Mouse (Mus musculus) adrenal gland, postnatal 36 days (tissue): ENCODE results near the gene Resf1. TPM values are rescaled to one million over a fixed set of nuclear protein-coding genes. Genes with fewer than 3 reads are reported as not detected.
"Not testable (repeated sequence)": the region's sequence is repeated elsewhere in the genome, so short reads cannot be mapped to it uniquely, and the experiment has no call there.

Experiments
- DNase-seq, 2 experiments: peaks; one replicate each; pipeline ENCODE4 v3.0.0; 2021; ENCODE audit warnings: mixed read lengths in 1 of 2
- long read RNA-seq, 2 experiments: library from polyadenylated mRNA; stranded (forward); transcript quantifications; one replicate each; pipeline ENCODE4 v2.0.0; 2021; ENCODE audit warnings: borderline sequencing depth in 2 of 2
- total RNA-seq, 2 experiments: library from RNA; stranded (reverse); gene quantifications; 2 replicates each; pipeline ENCODE4 v1.2.3; 2021

Resf1 gene
- 10 to 100 TPM; 33.2 to 34.1 TPM for total RNA-seq
- long read RNA-seq, experiment 1, full-length matches to known transcripts, result 3 of 5 reads
- long read RNA-seq, experiment 1, partial matches to known transcripts, result 1 of 5 reads
- long read RNA-seq, experiment 1, other reads (novel, unspliced or antisense), result 1 of 5 reads
- long read RNA-seq, experiment 2, result 0 reads

GRCm38 (mm10) chr6:149308956-149309932 is at the start of gene Resf1:
Gene Resf1 (plus strand): TSS chr6:149309414.
- DNase-seq, result peak; percentile 93 to 95

- DNase-seq, result no peak
Observed at GRCm38 (mm10) chr6:149260801-149261239, 48.4 kb upstream of the Resf1 start.

- no peak for DNase-seq
Observed at GRCm38 (mm10) chr6:149267951-149268350, 41.3 kb upstream of the Resf1 start.

- no peak for DNase-seq
Observed at GRCm38 (mm10) chr6:149278248-149278731, 30.9 kb upstream of the Resf1 start.

GRCm38 (mm10) chr6:149278866-149279265 is 30.3 kb upstream of the Resf1 start:
- no peak for DNase-seq

- no peak for DNase-seq
Observed at GRCm38 (mm10) chr6:149280511-149280910, 28.7 kb upstream of the Resf1 start.

- DNase-seq, result not testable (repeated sequence)
Observed at GRCm38 (mm10) chr6:149288190-149288589, 21.0 kb upstream of the Resf1 start.

GRCm38 (mm10) chr6:149303231-149303630 is 6.0 kb upstream of the Resf1 start:
- DNase-seq, result not testable (repeated sequence)

- DNase-seq, result no peak
Observed at GRCm38 (mm10) chr6:149307092-149307491, 2.1 kb upstream of the Resf1 start.

- DNase-seq, result no peak
Observed at GRCm38 (mm10) chr6:149307801-149308200, 1.4 kb upstream of the Resf1 start.

- no peak for DNase-seq
Observed at GRCm38 (mm10) chr6:149310226-149310625, 1.0 kb downstream of the Resf1 start.

GRCm38 (mm10) chr6:149311044-149311443 is 1.8 kb downstream of the Resf1 start:
- DNase-seq, result no peak

- DNase-seq, result peak; percentile 13 to 30
Observed at GRCm38 (mm10) chr6:149311778-149312177, 2.6 kb downstream of the Resf1 start.

GRCm38 (mm10) chr6:149312221-149312620 is 3.0 kb downstream of the Resf1 start:
- no peak for DNase-seq

- no peak for DNase-seq
Observed at GRCm38 (mm10) chr6:149314918-149315317, 5.7 kb downstream of the Resf1 start.

- no peak for DNase-seq
Observed at GRCm38 (mm10) chr6:149323523-149324241, 14.5 kb downstream of the Resf1 start.

- no peak for DNase-seq
Observed at GRCm38 (mm10) chr6:149324242-149324633, 15.0 kb downstream of the Resf1 start.

GRCm38 (mm10) chr6:149329071-149329470 is 19.9 kb downstream of the Resf1 start:
- no peak for DNase-seq

GRCm38 (mm10) chr6:149330332-149330731 is 21.1 kb downstream of the Resf1 start:
- DNase-seq, result no peak

GRCm38 (mm10) chr6:149333036-149333435 is 23.8 kb downstream of the Resf1 start:
- no peak for DNase-seq

- no peak for DNase-seq
Observed at GRCm38 (mm10) chr6:149337990-149338389, 28.8 kb downstream of the Resf1 start.

- DNase-seq, result no peak
Observed at GRCm38 (mm10) chr6:149338622-149339021, 29.4 kb downstream of the Resf1 start.
